Mouse (Mus musculus) bone marrow macrophage, adult 2 months (primary cell): Measurements from ENCODE around the gene Ptpre.

Experiments
- CTCF ChIP-seq: IDR thresholded peaks from 2 replicates; pipeline ENCODE4 v1.5.1; 2012; ENCODE audit warnings: low read depth, mild to moderate bottlenecking, low read length, moderate library complexity
- POLR2A ChIP-seq: IDR thresholded peaks from 2 replicates; pipeline ENCODE4 v1.6.1; 2012; ENCODE audit warnings: mild to moderate bottlenecking, low read depth, low read length, borderline replicate concordance

DNA sequence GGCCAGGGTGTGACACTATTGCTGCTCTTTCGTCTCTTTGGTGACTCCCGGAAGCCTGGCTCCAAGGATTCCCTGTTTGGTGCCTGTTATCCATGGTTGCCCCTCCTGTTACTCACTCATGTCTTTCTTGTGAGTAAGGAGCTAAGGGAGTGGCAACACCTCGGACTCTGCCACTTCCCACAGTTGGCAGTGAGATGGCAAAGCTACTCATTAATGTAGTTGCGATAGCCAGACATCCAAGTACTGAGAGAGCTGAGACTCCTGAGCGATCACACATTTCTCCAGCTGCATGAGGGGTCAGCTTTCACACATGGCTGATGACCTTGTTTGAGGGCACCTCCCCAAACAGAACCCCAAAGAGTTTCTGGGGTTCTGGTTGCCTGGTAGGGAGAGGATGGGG, 26.9 kb upstream of the Ptpre start:
- no peak for TF ChIP-seq POLR2A
- no peak for TF ChIP-seq CTCF
